Mouse (Mus musculus): ENCODE results near the gene Car10.
"Not testable (repeated sequence)": the region's sequence is repeated elsewhere in the genome, so short reads cannot be mapped to it uniquely, and the experiment has no call there.

Gene Car10

DNA sequence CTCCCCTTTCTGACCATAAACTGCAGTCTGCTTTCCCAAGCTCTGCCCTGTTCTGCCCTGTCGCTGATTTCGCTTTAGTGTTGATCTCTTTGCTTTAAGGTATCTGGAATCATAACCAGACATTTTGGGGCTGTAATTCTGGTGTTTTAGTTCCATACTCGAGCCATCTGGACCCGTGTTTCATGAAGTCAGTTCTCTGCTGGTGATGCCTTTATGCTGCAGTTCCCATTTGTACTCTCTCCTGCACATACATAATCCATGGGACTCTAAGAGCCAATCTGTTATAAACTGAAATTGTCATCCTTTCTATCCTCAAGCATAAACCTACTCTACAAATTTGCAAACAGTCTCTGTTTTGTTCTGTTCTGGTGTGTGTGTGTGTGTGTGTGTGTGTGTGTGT is 293.3 kb downstream of the Car10 start:
- DNase-seq (ENCODE audit: low read depth, low spot score): no peak

GRCm38 (mm10) chr11:93393371-93393770 is 295.5 kb downstream of the Car10 start:
- DNase-seq (ENCODE audit: low read depth, low spot score): not testable (repeated sequence)

- no peak for DNase-seq (ENCODE audit: low read depth, low spot score)
Measured at GRCm38 (mm10) chr11:93396356-93396755, 298.5 kb downstream of the Car10 start.

DNA sequence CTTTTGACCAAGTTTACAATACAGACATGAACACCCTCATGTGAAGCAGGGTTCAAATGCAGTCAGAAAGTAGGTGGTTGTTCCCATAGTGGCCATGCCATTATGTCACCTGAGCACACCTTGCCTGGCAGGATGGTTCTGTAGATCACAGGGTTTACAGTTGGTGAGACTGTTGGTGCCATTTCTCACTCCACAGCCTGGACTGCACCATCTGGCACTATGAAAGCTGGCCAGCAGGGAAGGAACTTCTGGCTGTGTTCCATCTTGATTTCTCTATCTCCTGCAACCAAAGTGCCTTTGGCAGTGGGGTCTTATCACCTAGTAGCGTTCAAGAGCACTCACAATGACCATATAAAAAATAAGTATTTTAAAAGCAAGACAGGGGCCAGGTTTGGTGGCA is 303.3 kb downstream of the Car10 start:
- not testable (repeated sequence) for DNase-seq (ENCODE audit: low read depth, low spot score)

GRCm38 (mm10) chr11:93407981-93408380 is 310.2 kb downstream of the Car10 start:
- DNase-seq (ENCODE audit: low read depth, low spot score): peak; percentile 81

- DNase-seq (ENCODE audit: low read depth, low spot score): no peak
Measured at GRCm38 (mm10) chr11:93431482-93431881, 333.7 kb downstream of the Car10 start.

DNA sequence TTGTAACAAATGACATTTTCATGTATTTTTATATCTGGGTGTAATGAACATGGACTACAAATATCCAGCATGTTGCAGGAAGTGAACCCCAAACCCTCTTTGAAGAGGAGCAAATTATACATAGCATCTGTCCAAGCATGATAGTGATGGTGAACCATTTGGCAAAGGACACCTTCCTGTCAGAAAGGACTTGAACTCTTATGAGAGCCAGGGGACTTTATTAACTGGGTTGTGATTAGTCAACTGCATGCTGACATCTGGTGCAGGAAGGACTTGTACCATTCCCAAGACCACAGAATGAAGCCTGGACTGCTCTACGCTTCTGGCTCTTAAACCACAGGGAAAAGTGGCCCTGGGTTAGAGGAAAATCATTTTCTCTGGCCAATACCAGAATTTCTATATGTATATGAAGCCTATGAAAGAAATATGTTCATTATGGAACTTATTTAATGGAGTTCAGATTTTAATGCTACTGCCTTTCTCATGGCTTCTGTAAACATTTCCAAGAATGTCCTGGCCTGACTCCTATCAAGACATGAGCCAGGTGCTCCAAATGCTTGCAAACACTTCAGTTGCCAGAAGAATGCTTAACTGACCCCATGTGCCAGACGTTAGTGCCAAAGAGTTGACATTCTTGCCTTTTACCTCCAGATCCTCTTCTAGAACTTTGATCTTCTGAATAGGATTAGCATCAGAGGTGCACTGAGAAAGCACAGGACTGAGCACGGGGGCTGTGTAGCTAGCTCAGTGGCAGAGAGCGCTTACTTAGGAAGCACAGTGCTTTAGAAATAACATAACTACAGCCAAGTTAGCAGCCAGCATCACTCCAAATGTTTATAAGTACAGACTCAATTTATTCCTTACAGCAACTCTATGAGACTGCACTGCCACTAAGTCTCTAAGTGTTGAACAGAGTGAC is 337.4 kb downstream of the Car10 start:
- DNase-seq (ENCODE audit: low read depth, low spot score): no peak

- DNase-seq (ENCODE audit: low read depth, low spot score): no peak
Measured at GRCm38 (mm10) chr11:93436892-93437291, 339.1 kb downstream of the Car10 start.

DNA sequence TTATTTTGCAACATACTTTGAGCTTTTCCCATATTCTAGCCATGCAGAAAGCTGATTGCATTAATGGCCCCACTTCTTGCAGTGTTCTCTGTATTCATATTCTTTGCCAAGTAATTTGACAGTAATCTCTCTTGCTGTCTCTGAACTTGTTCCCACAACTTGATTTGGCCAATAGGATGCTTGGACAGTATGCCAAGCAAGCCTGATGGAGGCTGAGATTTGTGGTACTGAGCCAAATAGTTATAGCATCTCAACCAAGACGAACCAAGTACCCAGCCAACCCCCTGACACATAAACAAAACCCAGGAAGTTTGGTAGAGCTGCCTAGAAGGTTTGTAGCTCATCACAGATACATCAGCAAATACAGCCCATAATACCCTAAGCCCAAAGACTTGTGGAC is 342.6 kb downstream of the Car10 start:
- no peak for DNase-seq (ENCODE audit: low read depth, low spot score)

GRCm38 (mm10) chr11:93443777-93444176 is 345.9 kb downstream of the Car10 start:
- no peak for DNase-seq (ENCODE audit: low read depth, low spot score)

DNA sequence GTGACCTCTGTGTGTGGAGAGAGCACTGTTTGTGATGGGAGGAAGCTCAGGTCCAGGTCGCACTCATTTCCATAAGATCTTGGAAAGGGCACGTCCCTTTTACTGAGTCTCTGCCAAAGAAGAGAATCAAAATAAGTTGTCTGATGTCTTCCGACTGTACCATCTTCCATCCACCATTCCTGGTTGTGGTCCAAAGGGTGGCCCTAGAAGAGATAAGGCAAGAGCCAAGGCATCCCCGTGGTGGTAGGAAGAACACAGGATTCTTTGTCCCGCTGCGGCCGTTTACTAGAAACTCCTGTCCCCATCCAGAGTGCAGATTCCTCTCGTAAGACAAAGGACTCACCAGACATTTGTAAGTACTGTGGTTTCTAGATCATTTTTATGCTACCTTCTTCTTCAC is 346.9 kb downstream of the Car10 start:
- no peak for DNase-seq (ENCODE audit: low read depth, low spot score)

GRCm38 (mm10) chr11:93447566-93447965 is 349.7 kb downstream of the Car10 start:
- DNase-seq (ENCODE audit: low read depth, low spot score): no peak

DNA sequence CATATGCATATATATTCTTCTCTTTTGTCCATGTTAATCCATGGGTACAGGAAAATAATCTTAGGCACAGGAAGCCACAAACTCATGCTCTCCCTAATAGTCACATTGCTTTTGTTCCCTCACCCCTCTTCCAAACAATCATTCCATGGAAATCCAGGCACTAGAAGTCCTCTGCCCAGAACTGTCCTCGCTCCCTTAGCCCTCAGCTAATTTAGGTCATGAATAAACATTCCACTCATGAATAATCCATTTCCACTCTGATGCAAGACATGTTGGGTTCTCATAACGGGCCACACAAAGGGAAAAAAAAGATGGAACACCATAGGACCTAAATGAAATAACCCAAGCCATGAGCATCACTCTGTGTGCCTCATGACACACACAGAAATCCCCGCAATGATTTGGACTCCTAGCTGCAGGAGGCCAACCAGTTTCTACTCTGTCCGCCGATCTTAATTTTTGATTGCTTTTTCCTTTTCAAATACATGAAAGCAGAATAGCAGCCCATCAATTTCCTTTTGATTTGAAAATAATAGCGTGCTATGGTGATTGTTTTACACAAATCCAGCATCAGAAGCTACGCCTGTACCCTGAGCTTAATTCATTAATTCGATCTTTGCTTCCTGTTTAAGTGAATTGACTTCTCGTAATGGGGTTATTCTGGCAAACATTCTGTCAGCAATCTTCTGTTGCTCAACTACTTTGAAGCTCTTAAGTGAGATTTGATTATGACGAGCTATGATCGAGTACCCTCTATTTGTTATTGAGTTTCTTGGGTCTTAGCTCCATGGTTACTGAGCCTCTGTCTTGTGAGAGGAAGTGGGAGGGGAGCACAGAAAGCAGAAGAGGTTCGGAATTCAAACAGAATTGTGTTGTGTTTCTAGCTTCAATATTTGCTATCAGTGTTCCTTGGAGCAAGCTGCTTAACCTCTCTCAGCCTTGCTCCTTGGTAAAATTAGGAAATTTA is 350.7 kb downstream of the Car10 start:
- DNase-seq (ENCODE audit: low read depth, low spot score): no peak

DNA sequence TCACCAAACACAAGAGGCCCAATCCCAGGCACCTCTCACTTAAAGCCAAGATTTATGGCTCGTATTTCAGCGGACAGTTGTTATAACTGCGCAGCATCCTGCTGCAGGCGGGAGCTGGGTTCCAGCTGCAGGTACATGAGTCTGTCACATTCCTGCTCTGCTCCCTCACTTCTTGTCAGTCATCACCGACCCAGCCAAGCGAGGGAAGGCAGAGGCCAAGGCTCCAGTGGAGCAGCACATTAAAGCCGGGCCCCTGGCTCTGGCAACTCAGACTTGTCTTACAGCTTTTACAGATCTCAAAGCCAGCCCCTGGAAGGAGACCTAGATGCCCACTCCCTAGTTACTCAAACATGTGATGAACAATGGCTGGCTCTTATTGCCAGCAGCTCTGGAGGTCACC is 352.7 kb downstream of the Car10 start:
- no peak for DNase-seq (ENCODE audit: low read depth, low spot score)

DNA sequence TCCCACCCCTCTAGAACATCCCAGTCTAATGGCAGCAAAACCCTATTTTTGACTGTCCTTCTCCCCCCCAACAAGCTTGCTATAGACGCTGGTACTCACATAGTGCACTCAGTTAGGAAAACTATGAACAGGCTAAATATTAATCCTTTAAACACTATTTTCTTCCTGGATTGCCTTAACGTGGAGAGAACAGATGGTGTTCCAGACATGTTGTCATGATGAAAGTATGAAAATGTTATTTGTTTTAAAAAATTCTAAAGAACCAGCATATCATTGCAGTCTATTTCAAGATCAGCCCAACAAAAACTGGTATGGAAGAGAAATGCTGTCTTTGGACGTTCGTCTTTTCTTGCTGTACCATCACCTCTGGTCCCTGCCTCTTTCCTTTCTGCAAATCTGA is 368.4 kb downstream of the Car10 start:
- no peak for DNase-seq (ENCODE audit: low read depth, low spot score)

- DNase-seq (ENCODE audit: low read depth, low spot score): no peak
Measured at GRCm38 (mm10) chr11:93467711-93468110, 369.9 kb downstream of the Car10 start.

GRCm38 (mm10) chr11:93470771-93471170 is 372.9 kb downstream of the Car10 start:
- no peak for DNase-seq (ENCODE audit: low read depth, low spot score)

GRCm38 (mm10) chr11:93471573-93472179 is 373.8 kb downstream of the Car10 start:
- DNase-seq (ENCODE audit: low read depth, low spot score): peak; percentile 81

- DNase-seq (ENCODE audit: low read depth, low spot score): no peak
Measured at GRCm38 (mm10) chr11:93484661-93485060, 386.8 kb downstream of the Car10 start.

DNA sequence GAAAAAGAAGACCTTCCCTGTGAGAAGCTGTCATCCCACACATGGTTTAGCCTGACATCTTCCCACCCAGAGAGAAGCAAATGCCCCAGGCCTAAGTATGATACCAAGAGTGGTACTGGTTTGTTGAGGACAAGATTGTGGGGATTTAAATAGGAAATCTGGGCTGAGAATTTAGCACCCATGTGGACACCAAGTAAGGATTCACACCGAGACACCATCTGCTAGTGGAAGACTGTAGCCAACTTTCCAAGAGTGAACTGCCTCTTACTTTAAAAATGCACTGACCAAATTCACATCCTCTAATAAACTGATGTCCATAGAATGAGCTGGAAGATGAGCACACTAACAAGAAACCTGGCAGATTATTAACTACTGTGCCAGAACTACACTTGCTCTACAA is 389.2 kb downstream of the Car10 start:
- no peak for DNase-seq (ENCODE audit: low read depth, low spot score)

GRCm38 (mm10) chr11:93487913-93488604 is 390.2 kb downstream of the Car10 start:
- no peak for DNase-seq (ENCODE audit: low read depth, low spot score)
